Mouse (Mus musculus): ENCODE results near the gene Gm37240.
"Not testable (repeated sequence)": the region's sequence is repeated elsewhere in the genome, so short reads cannot be mapped to it uniquely, and the experiment has no call there.

The Gm37240 gene

DNA sequence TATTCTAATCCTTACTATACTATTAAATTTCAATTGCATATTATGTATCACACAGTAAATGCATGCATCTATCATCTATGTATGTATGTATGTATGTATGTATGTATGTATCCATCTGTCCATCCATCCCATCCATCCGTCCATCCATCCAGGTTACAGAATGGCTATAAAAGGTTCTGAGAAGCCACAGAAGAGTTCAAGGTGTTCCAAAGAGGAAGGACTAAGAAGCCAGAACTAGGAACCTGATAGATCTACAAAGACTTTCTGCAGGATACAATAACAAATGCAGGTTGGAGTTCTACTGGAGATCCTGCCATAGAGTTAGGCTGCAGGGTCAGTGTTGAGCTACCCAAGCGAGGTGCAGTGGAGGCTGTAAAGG lies 1201.0 kb downstream of the Gm37240 start:
- no peak for DNase-seq

- no peak for DNase-seq
Observed at GRCm38 (mm10) chr3:84685662-84686293, 1201.5 kb downstream of the Gm37240 start.

GRCm38 (mm10) chr3:84683788-84684187 lies 1203.5 kb downstream of the Gm37240 start:
- no peak for DNase-seq

DNA sequence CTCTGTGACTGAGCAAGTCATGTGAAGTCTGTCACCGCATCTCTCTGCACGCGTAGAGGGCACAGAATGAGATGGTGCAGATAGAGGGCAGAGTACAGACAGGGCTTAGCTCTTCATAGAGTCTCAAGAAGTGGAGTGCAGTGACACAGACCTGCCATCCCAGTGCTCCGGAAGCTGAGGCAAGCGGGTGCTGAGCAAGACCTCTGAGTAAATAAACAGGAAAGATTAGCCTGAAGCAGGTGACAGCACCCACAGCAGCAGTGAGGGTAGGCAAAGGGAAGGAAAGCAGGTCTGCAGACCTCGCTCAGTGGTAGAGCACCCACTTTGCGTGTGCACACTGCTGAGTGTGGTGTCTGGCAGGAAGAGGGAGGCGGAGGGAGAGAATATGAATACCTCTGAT lies 1205.6 kb downstream of the Gm37240 start:
- no peak for DNase-seq

DNA sequence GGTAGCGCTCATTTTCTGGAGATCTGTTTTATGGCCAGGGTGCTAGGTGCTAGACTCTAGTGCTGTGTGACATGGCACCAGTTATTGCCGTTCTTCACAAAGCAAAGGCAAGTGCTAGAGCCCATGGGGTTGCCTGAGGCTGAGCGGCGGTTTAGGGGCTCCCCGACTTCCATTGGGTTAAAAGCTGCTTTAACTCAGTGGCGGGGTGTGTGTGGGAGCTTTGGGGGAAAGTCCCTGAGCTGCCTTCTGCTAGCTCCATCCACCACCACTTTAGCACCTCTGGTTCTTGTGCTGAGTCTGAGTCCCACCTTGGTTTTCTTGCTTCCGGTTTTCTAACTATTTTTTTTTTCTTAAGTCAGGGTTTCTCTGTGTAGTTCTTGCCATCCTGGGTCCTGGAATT lies 1207.3 kb downstream of the Gm37240 start:
- DNase-seq = no peak

GRCm38 (mm10) chr3:84679542-84679941 lies 1207.8 kb downstream of the Gm37240 start:
- DNase-seq = no peak

GRCm38 (mm10) chr3:84678891-84679290 lies 1208.4 kb downstream of the Gm37240 start:
- no peak for DNase-seq

- no peak for DNase-seq
Observed at GRCm38 (mm10) chr3:84675710-84676109, 1211.6 kb downstream of the Gm37240 start.

DNA sequence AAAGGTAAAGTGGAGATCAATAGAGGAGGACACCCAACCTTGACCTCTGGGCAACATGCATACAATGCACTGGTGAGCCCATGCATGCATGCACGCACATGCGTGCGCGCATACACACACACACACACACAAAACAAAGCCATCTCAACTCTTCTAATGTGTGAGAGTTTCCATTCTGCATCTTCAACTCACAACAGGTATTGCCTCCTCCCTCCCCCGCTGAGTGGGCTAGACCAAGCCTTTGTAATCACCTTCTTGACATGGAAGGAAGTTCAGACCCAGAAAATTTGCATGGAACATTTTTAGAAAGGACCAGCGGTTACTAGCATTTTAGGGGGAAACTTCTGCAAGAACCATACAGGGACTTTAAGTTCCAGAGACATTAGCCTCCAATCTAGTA lies 1213.8 kb downstream of the Gm37240 start:
- DNase-seq = no peak

DNA sequence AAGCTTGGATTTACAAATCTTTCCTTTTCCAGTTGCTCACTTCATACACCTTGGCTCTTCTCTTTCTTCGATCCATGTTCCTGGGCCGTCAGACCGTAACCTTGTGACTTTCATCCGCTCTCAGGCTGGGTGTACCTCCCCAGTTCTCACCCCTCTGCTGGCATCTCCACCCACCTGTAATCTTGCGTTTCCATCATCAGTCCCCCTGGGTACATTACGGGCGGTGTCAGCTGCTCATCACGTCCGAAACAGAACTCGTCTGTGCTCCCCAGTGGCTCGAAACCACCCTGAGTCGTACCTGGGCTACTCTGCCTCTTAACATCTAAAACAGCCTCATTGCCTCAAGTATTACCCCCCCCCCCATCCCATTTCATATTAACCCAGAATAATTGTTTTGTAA lies 1215.2 kb downstream of the Gm37240 start:
- no peak for DNase-seq

GRCm38 (mm10) chr3:84668957-84669356 lies 1218.4 kb downstream of the Gm37240 start:
- DNase-seq = no peak

DNA sequence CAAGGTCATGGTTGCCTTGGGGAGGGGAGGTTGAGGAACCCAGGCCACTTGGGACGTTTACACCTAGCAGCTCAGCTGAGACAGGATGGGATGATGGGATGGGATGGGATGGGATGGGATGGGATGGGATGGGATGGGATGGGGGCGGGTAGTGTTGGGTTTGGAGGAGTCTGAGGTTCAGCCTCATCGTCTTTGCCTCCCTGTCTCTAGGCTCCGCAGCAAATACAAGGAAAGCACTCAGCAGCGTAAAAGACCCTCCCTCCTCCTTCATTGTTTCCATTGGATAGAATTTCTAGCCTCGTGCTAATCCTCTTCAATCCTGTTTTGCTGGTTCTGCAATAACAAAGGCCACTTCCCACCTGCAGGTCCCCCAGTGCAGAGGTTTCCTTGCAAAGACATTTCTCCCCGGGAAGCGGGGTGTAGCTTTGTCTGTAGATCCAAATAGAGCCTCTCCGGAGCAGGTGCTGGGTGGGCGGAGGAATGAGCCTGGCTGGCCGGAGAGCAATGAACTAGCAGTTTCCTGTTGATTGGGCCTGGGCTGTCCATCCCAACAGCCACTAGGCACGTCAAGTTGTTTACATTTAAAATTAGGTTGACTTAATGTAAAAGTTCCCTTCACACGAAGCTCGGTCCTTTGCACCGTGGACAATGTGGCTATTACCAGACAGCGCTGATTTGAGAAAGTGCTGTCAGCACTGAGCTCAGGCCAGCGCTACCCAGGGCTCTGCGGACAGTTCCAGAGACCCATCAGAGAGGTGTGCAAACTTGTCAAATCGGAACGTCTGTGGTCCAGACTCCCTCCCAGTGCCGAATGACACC lies 1221.9 kb downstream of the Gm37240 start:
- DNase-seq = no peak

DNA sequence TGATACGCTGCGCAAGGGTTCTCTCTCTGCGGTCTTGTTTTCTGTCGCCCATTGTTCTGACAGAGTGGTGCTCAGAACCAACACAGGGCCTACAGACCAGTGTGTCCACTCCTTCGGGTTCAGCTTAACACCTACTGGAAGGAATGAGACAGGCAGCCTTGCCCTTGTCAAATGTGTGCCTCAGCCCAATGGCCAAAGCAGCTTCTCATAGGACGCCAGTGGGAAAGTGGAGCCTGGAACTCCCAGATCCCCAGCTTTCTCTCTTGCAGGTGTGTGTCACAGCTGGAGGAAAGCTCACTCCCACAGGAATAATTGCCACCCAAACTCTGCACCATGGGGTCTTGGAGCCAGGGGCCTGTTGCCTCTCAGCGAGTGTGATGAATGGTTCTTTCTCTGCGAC lies 1222.6 kb downstream of the Gm37240 start:
- DNase-seq = no peak

- DNase-seq = no peak
Observed at GRCm38 (mm10) chr3:84663858-84664257, 1223.5 kb downstream of the Gm37240 start.

GRCm38 (mm10) chr3:84663079-84663478 lies 1224.2 kb downstream of the Gm37240 start:
- no peak for DNase-seq

DNA sequence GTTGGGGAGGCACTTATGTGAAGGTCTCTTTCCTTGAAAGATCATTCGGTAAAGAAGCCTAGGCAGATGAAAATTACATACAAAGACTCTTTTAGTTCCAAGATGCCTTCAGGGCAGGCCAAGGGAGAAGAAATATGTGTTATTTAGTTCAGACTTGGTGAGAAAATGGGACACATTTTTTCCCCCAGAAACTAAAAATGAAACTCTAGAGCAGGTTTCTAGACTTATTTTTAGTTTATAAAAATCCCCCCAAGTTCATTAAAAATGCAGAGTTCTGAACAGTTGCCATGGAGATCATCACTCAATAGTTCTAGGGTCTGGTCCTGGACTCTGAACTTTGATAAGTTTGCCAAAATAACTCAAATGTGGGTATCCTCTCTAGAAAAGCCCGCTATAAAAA lies 1226.9 kb downstream of the Gm37240 start:
- DNase-seq = no peak

DNA sequence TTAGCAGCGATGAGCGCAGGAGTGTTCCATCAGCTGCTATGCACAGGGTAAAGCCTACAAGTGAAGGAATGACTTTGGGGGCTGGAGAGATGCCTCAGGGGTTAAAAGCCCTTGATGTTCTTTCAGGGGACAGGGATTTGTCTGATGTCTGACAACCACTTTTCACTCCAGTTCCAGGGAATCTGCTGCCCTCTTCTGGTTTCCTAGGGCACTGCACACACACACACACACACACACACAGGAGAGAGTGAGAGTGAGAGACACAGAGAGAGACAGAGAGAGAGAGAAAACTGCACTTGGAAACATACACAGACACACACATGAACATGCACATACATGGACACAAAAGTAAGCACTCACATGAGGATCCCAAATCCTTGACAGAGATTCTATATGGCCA lies 1228.4 kb downstream of the Gm37240 start:
- no peak for DNase-seq

DNA sequence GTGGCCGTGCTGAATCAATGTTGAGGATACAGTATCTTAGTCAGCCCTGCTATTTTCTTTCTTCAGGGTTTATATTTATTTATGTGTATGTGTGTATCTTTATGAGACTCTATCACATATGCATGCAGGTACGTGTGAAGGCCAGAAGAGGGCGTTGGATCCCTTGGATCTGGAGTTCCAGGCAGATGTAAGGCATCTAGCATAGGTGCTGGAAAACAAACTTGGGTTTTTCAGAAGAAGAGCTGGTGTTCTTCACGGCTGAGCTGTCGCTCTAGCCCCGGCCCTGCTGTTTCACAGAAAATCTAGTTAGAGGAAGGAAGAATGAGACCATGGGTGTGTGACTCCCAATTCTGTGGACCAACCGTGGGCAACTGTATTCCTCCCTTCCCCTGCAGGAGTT lies 1229.3 kb downstream of the Gm37240 start:
- DNase-seq = no peak

DNA sequence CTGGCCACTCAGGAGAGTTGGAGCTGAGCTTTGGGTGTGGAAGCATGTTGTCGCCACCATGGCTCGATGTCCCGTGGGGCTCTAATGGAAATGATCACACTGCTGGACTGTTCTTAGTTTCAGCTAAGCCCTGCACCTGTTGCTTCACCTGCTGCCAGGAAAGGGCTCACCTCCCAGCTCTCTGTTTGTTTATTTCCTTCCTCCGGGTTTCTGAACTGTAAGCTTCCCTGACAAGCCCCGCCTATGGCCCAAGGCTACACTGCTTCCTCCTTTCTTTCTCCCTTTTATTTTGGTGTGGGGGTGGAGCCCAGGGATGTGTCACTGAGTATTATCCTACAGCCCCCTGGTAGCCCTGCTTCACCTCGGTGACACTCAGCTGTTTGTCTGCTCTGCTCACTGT lies 1230.1 kb downstream of the Gm37240 start:
- no peak for DNase-seq

GRCm38 (mm10) chr3:84655785-84656150 lies 1231.5 kb downstream of the Gm37240 start:
- not testable (repeated sequence) for DNase-seq

- no peak for DNase-seq
Observed at GRCm38 (mm10) chr3:84654900-84655784, 1232.2 kb downstream of the Gm37240 start.

GRCm38 (mm10) chr3:84654246-84654826 lies 1233.0 kb downstream of the Gm37240 start:
- DNase-seq = peak; percentile 13

GRCm38 (mm10) chr3:84653557-84654245 lies 1233.6 kb downstream of the Gm37240 start:
- peak; percentile 11 for DNase-seq
